Mouse (Mus musculus) MEL (cell line): ENCODE results near the gene Slc5a2.

Source experiments
- BHLHE40 ChIP-seq: IDR thresholded peaks from 2 replicates; pipeline ENCODE4 v1.6.1; 2012; ENCODE audit warnings: low read depth, mild to moderate bottlenecking, inconsistent platforms, low read length, improper control_type of control experiment, borderline replicate concordance
- CTCF ChIP-seq, 3 experiments: IDR thresholded peaks in 2 of 3; conservative IDR thresholded peaks in 1 of 3; 2 replicates each; pipeline ENCODE4 v1.5.1; 2011 to 2012; ENCODE audit warnings: low read length in 3 of 3, low read depth in 2 of 3, mild to moderate bottlenecking in 2 of 3, improper control_type of control experiment in 1 of 3, inconsistent platforms in 1 of 3, mixed read lengths in 1 of 3, moderate library complexity in 1 of 3; ENCODE audit not compliant: control insufficient read depth in 1 of 3, insufficient read depth in 1 of 3, poor library complexity in 1 of 3, severe bottlenecking in 1 of 3
- ELF1 ChIP-seq: IDR thresholded peaks from 2 replicates; pipeline ENCODE4 v1.6.1; 2014; ENCODE audit warnings: low read depth, mild to moderate bottlenecking, inconsistent platforms, low read length, improper control_type of control experiment, moderate library complexity
- GABPA ChIP-seq: IDR thresholded peaks from 2 replicates; pipeline ENCODE4 v1.6.1; 2012; ENCODE audit warnings: low read depth, mild to moderate bottlenecking, inconsistent platforms, low read length, improper control_type of control experiment, moderate library complexity
- HCFC1 ChIP-seq: IDR thresholded peaks from 2 replicates; pipeline ENCODE4 v1.6.1; 2012; ENCODE audit warnings: low read depth, mild to moderate bottlenecking, inconsistent platforms, low read length, improper control_type of control experiment, moderate library complexity
- POLR2A ChIP-seq, 2 experiments: IDR thresholded peaks; 2 replicates each; pipeline ENCODE4 v1.6.1; 2011 to 2012; ENCODE audit warnings: low read length in 2 of 2, mild to moderate bottlenecking in 2 of 2, control low read depth in 1 of 2, improper control_type of control experiment in 1 of 2, low read depth in 1 of 2, moderate library complexity in 1 of 2; ENCODE audit not compliant: control insufficient read depth in 1 of 2, insufficient read depth in 1 of 2, poor library complexity in 1 of 2
- POLR2AphosphoS2 ChIP-seq: IDR thresholded peaks from 2 replicates; pipeline ENCODE4 v1.6.1; 2011; ENCODE audit warnings: low read length, improper control_type of control experiment
- USF1 ChIP-seq: IDR thresholded peaks from 2 replicates; pipeline ENCODE4 v1.6.1; 2014; ENCODE audit warnings: low read depth, mild to moderate bottlenecking, inconsistent platforms, low read length, improper control_type of control experiment, moderate library complexity

DNA sequence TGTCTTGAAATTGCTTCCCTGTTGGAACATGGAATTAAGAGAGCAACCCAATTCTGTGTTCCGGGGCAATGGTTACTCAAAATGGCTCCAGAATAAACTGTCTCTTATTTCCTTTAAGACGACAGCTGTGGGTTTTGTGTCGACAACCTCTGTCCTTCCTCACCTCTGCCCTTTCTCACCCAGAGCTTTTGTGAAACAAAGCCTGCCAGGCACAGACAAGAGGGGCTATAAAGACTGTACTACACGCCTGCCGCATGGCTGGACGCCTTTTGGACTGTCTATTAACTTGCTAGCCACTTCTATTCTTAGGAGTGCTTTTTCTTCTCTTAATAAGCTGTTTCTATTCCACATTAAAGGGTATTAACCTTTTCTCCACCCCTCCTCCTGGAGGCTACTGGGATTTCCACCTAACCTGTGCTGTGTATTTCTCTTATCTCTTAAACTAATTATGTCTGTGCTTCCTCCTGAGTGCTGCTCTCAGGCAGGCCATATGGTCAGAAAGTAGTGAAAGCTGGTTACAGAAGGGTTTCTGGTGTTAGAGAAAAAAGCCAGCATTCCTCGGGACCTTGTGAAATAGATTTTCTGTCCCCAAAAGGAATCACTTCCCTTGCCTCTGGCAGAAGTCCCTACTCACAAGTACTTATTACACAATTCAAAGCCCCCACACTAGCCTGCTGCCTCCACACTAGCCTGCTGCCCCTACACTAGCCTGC, 17.2 kb downstream of the Slc5a2 start:
- no peak for TF ChIP-seq CTCF (IDR thresholded peaks at IDR 0.05 in 2 of 3, conservative IDR thresholded peaks at IDR 0.05 in 1 of 3; ENCODE audit: control insufficient read depth in 1 of 3, insufficient read depth in 1 of 3, low read depth in 2 of 3, low read length in 3 of 3, poor library complexity in 1 of 3, severe bottlenecking in 1 of 3)
- TF ChIP-seq ELF1, result no peak
- TF ChIP-seq POLR2A (IDR thresholded peaks at IDR 0.05; ENCODE audit: control insufficient read depth in 1 of 2, insufficient read depth in 1 of 2, low read depth in 1 of 2, low read length in 2 of 2, poor library complexity in 1 of 2), result no peak
- TF ChIP-seq USF1, result no peak
- no peak for TF ChIP-seq HCFC1
- TF ChIP-seq BHLHE40, result no peak
- TF ChIP-seq GABPA, result no peak
- TF ChIP-seq POLR2AphosphoS2, result no peak
